Mouse (Mus musculus) left cerebral cortex, postnatal 14 days (tissue): ENCODE results near the gene Macrod1. TPM values are rescaled to one million over a fixed set of nuclear protein-coding genes. Genes with fewer than 3 reads are reported as not detected.
A peak's percentile ranks its signal among the peaks of the same experiment; 100 is the strongest.

ENCODE experiments used
- DNase-seq, 2 experiments: peaks; one replicate each; pipeline ENCODE4 v3.0.0; 2021 to 2022; ENCODE audit warnings: low spot score in 2 of 2, mixed read lengths in 1 of 2
- intact Hi-C: fragments of 180-260 bp; cut with DNase I; formaldehyde crosslinking; loops from one replicate; pipeline ENCODE4 v1.15.1; 2025
- total RNA-seq, 2 experiments: library from RNA; stranded (reverse); gene quantifications; 2 replicates each; pipeline ENCODE4 v1.2.3; 2021

Gene Macrod1
- total RNA-seq, 2 experiments from 2014 or later: 8.4 to 11.3 TPM

GRCm38 (mm10) chr19:7205753-7206736 lies 149.4 kb downstream of the Macrod1 start, which contains the start of gene Otub1:
Gene Otub1, minus strand, starts transcription at chr19:7206316.
- intact Hi-C loops: no loop called here
- DNase-seq: peak; percentile 93

DNA sequence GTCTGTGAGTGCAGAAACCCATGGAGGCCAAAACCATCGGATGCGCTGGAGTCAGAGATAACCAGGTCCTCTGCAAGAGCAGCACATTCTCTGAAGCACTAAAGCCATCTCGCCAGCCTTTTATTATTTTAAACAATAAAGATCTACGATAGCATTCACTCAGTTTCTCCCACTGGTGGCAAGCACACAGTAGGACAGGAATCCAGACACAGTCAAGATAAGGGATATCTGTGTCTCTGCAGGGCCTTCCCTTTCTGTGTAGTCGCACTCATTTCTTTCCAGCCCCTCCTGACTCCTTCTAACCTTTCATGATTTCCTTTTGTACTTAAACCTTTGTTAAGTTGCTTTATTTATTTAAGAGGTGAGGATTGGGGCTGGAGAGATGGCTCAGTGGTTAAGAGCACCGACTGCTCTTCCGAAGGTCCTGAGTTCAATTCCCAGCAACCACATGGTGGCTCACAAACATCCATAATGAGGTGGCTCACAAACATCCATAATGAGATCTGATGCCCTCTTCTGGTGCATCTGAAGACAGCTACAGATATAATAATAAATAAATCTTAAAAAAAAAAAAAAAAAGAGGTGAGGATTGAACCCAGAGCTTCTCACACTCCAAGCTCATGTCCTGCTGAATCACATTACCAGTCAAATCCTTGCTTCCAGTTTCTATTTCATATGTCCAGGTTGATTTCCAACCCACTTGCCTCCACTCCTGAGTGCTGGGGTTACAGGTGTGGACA lies 153.5 kb downstream of the Macrod1 start:
- no peak for DNase-seq
- intact Hi-C loops: no loop called here

DNA sequence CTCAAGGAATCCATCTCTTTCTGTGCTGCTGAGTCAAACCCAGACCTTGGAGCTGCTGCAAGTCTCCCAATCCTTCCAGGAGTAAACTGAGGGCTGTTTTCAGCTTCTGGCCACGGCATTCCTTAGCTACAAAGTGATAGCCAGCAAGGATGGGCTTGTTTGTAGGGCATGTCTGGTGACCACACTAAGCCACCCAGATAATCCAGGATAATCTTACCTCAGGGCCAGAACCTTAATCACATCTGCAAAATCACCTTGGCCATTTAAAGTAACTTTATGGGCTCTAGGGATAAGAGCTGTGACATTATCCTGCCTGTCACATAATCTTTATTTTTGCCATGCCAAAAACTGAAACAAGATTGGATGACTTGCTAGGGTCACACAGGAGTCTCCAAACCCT lies 155.6 kb downstream of the Macrod1 start:
- no peak for DNase-seq
- intact Hi-C loops: no loop called here

- DNase-seq: no peak
- intact Hi-C loops: no loop called here
These were observed 156.4 kb downstream of the Macrod1 start for GRCm38 (mm10) chr19:7213010-7213409.

GRCm38 (mm10) chr19:7214484-7214883 lies 157.9 kb downstream of the Macrod1 start:
- intact Hi-C loops: no loop called here

DNA sequence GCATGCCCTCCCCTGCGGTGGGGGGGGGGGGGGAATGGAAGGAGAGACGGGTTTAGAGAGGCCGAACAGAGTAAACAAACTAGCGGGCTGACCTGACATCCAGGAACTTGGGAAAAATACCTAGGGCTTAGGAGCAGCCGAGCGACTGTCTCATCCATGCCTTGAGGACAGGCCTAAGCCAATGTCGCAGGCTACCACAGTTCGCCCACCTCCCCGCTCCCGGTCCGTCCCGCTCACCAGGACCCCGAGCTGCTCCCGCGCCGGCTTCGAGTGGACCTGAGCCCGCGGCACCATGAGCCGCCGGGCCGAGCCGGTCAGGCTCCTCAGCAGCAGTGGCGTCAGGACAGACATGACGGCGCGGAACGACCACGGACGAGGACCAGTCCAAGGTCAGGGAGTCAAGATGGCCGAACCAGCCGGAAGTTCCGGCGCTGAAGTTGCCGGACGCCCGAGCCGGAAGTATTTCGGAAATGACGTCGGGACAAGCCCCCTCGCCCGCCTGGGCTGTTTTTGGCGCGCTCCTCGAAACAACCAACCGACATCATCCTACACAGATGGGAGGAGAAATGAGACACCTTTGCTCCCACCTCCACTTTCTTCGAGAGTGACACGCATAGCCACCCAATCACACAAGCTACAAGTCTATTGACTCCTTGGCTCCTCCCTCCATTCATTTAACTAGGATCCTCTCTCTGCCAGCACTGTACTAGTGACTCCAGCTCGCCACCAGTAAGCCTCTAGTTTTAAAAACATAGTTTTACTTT lies 160.7 kb downstream of the Macrod1 start, which contains the start of gene Cox8a:
Gene Cox8a, minus strand, starts transcription at position 455 of the 764 bp plus-strand sequence.
- intact Hi-C loops: no loop called here
- DNase-seq: peak; percentile 96 to 97

More at GRCm38 (mm10) chr19:7214484-7214883, 157.9 kb downstream of the Macrod1 start:
- DNase-seq: peak in 1 of 2 experiments; percentile 39

DNA sequence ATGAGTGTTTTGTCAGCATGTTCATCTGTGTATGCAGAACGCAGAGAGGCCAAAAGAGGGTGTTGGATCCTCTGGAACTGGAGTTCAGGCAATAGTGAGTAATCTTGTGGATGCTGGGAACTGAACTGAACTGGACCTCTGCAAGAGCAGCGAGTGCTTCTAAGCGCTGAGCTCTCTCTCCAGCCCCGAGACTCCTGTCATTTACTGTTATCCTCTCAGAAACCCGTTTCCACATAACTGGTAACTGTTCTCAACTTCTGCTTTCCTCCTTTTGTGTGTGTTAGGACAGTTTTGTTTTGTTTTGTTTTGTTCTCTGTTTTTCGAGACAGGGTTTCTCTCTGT lies 161.3 kb downstream of the Macrod1 start:
- DNase-seq: no peak
- intact Hi-C loops: no loop called here

DNA sequence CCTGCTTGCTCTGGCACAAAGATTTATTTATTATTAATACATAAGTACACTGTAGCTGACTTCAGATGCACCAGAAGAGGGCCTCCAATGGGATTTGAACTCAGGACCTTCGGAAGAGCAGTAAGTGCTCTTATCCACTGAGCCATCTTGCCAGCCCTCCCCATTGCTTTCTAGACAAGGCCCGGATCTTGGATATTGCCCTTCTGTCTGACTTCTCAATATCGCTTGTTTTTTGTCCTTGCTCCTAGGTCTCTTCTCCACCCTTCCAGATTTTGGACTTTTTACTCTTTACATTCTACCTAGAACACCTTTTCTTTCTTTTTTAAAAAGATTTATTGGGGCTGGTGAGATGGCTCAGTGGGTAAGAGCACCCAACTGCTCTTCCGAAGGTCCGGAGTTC lies 162.1 kb downstream of the Macrod1 start:
- intact Hi-C loops: no loop called here
- DNase-seq: no peak

DNA sequence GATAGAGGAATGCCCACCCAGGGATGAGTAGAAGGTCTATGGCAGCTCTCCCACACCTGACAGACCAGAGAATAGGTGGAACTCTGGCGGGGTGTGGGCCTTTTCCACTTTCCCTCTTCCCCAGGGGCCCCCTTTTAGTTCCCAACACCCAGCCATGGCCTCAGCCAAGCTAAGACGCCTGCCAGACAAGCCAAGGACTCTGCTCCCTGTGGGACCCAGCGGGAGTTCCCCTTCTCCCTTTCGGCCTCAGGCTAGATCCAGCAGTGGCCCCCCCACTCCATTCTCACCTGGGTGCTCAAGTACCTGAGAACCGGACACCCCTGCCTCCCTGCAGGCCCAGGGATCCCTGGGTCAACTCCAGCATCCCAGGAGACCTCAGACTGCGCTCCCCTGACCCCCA lies 165.6 kb downstream of the Macrod1 start:
- DNase-seq: no peak
- intact Hi-C loops: no loop called here

GRCm38 (mm10) chr19:7223488-7223887 lies 166.9 kb downstream of the Macrod1 start:
- DNase-seq: no peak
- intact Hi-C loops: no loop called here

DNA sequence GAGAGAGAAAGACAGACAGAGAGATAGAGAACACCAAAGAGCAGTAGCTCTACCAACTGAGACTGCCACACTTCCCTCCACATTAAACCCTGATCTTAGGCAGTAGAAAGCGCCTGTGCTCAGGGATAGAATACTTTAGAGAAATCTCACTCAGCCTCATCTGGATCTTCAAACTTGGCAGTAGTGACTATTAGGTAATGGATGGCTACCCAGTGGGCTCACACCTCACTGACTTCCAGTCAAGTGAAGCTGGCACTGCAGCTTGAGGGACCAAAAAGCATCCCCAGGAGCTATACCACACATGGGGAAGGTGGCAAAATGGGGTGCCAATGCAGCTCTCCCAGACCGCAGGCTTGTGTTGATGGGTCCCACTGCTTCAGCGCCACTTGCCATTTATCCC lies 167.6 kb downstream of the Macrod1 start:
- no peak for DNase-seq
- intact Hi-C loops: no loop called here

DNA sequence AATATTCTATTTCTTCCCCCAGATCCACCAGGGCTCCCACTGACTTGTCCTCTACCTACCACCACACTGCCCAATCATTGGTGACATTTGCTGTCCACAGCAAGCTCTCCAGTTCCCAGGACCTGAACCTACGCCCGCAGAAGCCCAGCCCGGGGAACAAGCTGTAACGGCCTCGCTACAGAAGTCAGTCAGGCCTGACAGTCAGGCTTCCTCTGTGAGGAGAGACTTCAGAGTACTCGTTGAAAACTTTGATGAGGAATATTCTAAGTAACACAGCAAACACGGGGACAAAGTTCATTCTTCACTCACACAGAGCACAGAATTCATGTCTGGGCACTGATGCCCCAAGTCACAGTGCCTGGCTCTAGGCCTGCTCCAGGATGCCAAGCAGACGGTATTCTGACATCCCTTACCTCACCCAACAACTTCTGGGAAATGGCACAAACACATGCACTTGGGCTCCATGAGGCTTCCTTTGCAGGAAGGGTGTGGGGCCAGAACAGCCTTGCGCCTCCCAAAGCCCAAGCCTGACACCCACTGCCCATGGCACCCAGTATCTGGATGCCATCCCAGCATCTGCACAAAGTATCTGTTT lies 168.6 kb downstream of the Macrod1 start:
- intact Hi-C loops: no loop called here
- DNase-seq: no peak

DNA sequence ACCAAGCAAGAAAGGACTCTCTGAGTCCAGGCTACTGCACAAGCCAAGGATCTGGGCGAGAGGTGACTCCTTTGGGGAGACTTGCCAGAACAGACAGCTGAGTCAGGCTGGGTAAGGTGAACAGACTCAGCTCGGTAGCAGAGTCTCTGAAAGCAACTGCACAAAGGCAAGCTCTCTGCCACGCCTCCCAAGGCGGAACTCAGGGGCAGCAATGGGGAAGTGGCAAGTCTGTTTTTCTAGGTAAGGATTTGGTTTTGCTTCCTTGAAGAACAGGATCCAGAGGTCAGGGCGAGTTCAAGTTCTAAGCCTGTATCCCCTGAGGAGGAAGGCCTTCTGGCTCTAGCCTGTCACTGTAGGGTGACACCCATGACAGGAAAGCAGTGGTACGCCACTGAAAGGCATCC lies 169.9 kb downstream of the Macrod1 start:
- intact Hi-C loops: no loop called here

GRCm38 (mm10) chr19:7234537-7235221 lies 178.1 kb downstream of the Macrod1 start:
- peak; percentile 83 to 90 for DNase-seq
- intact Hi-C loops: loop anchor here (2.0 to 5.0 kb wide), 2 partner anchors 110 to 183 kb away; partner anchors contain the start of gene 2700081O15Rik

More for the DNA sequence above, 169.9 kb downstream of the Macrod1 start:
- DNase-seq: no peak

DNA sequence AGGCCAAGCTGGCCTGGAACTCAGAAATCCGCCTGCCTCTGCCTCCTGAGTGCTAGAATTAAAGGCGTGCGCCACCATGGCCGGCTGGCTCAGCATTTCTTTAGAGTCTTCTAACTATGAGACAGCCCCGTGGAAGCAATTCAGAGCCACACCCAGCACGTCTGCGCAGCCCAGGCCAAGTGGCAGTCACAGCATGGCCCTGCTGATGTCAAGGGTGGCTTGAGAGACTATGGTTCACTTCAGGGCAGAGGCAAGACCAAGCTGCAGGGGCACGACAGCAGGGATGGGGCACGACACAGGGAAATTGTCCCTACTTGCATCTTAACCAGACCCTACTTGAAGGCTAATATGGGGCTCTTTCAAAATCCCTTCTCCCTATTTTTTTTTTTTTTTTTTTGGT lies 178.9 kb downstream of the Macrod1 start:
- intact Hi-C loops: loop anchor here (2.0 to 5.0 kb wide), 2 partner anchors 109 to 182 kb away; partner anchors contain the start of gene 2700081O15Rik
- DNase-seq: no peak

DNA sequence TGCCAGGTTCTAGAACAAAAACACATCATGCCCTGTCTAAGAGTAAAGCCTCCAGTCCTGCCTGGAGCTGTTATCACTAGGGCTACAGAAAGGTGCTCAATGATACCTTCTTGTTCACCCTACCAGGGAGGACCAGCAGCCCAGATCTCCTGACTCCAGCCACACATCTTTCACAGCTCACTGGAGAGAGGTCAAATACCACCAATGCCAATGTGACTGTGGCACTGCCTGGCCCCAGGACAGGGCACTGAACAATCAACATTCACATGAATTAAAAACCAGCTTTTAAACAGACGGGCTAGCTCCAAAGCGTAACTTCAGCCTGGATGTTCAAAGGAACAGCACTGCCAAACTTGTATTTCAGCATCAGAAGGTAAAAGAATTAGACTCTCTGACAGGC lies 179.4 kb downstream of the Macrod1 start:
- intact Hi-C loops: loop anchor here (5.0 kb wide), 1 partner anchor 181 kb away; the partner anchor contains the start of gene 2700081O15Rik
- no peak for DNase-seq

- intact Hi-C loops: loop anchor here (5.0 kb wide), 1 partner anchor 181 kb away; the partner anchor contains the start of gene 2700081O15Rik
- no peak for DNase-seq
These were observed 180.1 kb downstream of the Macrod1 start for GRCm38 (mm10) chr19:7236742-7237141.

DNA sequence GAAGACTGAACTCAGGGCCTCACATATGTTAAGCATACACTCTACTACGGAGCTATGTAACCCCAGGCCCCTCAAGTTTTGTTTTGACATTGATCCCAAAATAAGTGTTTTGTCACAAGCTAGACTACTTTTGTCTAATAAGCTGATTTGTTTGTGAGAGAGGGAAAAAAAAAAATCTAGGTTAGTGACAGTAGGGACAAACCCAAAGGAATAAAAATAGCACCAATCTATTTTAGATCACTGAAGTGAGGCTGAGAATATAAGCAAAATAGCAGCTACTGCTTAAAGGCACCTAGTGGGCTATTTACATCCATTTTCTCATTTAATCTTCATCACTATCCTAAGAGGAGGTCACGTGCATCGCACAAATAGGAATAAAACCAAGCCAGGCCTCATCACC lies 183.0 kb downstream of the Macrod1 start:
- no peak for DNase-seq
- intact Hi-C loops: loop anchor here (5.0 kb wide), 1 partner anchor 178 kb away; the partner anchor contains the start of gene 2700081O15Rik
